Mouse (Mus musculus) CH12.LX (cell line): ENCODE results near the gene Rabep1.

Experiments
- E2F4 ChIP-seq: IDR thresholded peaks from 2 replicates; pipeline ENCODE4 v1.6.1; 2011; ENCODE audit warnings: low read depth, low read length, improper control_type of control experiment; ENCODE audit not compliant: insufficient replicate concordance
- TBP ChIP-seq: conservative IDR thresholded peaks from 2 replicates; pipeline ENCODE4 v1.6.1; 2011; ENCODE audit warnings: low read depth, low read length, improper control_type of control experiment

GRCm38 (mm10) chr11:70811471-70812240 lies 32.9 kb upstream of the Rabep1 start:
- TF ChIP-seq TBP (no peak), E2F4 (no peak)
